Mouse (Mus musculus) kidney, adult 9 months (tissue): Measurements from ENCODE around the gene Smc4.

Experiments
- DNase-seq: peaks from one replicate; pipeline ENCODE4 v3.0.0; 2022

Gene Smc4

DNA sequence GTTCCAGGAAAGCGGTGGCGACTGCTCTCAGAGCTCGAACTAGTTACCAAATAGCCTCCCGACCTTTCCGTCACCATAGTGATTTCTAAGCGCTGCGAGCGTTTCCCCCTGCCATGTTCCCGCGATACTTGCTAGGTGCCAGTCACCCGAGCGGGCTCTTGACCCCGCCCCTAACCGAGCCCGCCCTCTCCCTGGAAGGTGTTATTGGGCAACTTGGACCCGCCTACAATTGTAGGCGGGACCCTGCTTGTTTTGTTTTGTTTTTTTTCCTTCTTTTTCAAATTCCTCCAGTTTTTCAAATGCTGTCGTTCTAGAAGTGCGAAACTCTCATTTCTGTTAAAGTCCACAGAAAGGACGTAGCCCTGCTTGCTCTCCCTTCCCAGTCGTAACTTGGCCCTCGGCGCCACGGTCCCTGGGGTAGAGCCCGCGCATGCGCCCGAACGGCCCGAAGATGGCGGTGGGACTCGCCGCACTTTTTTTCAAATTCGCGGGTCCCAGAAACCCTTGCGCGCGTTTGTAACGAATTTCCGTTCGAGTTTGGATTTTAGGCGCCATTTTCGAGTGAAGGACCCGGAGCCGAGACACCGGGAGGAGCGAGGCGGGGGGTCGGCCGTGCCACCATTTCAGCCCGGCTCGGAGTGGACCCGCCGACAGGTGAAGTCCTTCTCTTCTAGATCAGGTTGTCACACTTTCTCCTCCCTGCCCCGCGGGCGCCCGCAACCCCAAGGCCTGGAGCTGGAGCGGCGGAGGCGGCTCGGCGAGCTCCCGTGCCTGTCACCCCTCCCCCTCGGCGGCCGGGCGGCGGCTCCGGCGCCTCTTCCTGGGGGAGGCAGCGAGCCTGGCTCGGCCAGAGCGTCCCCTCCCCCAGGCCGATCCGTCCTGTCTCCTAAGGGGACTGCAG lies at the start of gene Smc4, which contains the start of gene Ift80:
TSS of gene Smc4 (plus strand) at position 302 of the 901 bp plus-strand sequence.
TSS of gene Ift80 (minus strand) at position 134 of the 901 bp plus-strand sequence.
- peak; percentile 97 for DNase-seq

DNA sequence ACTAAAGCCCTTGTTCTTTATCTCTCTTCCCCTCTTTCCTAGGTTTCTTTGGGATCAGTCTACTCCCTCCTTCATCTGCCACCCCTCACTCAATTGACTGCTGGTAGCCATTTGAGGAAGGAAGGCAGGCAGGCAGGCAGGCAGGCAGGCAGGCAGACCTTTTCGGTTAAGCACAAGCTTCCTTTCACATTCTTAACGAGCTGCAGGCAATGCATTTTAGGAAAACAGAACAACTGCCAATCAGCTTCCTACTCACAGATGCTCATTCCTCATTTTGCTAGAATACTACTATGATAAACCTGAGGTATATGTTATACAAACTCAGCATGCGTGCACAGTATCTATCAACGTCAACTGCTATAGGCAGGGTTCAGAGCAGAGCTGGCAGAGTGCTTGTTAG lies 48.1 kb upstream of the Smc4 start:
- no peak for DNase-seq

DNA sequence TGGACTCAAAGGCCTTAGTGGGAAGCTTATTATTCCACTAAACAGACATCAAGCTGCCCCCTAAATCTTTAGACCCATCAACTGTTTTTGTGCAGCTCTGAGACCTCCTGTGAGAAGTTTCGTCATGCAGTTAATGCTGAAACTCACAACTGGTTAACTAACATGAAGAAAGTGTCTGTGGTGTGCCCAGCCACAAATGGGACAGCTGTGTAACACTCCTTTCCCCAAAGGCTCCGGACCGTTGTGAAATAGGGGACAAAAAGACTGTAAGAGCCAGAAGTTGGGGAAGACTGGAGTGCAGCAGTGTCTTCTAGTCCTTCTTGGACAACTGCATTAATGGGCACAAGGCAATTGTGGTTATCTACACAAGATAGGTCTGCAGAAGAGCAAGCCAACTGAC lies 47.1 kb upstream of the Smc4 start:
- no peak for DNase-seq

DNA sequence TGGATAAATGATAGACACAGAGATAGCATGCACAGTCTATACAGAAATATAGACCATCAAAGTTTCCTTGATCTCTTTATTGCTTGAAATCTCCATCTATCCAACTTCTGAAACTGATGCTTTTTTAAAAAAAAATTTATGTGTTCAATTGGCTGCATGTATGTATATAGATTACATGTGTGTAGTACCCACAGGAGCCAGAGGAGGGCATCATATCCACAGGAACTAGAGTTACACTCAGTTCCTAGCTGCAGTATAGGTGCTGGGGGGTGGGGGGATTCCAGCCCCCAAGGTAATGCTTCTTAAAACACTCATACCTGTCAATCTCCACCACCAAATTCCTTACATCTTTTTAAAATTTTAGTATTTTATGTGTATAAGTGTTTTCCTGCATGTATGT lies 39.9 kb upstream of the Smc4 start:
- DNase-seq, result peak; percentile 20

DNA sequence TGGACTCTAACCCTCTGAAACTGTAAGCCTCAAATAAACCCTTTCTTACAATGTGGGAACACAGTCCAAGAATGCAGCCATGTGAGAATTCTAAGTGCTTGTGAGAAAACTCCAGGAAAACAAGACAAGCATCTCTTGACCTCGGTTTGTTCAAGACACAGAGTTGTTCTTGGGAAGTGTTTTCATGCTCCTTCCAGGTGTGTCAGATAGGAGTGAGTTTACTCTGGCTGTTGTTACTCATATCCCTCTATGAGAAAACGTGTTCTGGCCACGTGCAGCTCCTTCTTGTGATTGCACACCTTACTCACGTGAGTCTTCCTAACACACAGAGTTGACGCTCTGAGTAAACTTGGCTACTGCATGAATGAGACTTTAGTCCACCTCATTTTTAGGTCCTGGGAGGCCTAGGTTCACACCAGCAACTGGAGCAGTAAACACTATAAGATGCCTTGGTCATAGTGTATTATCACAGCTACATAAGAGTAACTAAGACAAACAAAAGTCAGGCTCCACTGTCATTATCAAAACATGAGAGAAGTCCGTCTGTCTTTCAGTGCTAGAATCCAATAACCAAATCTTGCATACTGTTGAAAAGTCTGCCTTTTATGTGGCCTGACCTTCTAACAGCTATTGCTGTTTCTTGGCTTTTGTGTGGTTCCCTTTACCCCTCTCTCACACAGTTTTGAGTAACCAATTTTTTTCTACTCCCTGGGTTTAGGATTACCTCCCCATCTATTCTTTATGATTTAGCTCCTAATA lies 37.8 kb upstream of the Smc4 start:
- DNase-seq, result no peak

DNA sequence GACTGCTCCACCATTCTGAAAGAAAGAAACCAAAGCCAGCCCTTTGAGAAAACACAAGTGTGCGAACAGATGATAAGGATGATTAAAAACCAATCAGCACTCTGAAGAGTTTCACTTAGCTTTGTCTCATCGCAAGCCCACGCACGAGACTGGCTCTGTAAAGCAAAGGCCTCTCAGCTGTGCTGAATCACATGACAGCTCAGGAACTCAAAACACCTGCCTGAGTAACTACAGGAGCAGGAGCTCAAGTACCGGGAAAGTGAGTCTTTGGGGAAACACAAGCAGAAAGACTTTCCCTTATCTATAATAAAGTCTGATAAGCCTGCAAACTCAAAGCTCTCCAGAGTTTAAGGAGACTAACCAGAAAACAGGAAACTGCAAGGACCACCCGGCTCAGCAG lies 37.1 kb upstream of the Smc4 start:
- DNase-seq, result no peak

DNA sequence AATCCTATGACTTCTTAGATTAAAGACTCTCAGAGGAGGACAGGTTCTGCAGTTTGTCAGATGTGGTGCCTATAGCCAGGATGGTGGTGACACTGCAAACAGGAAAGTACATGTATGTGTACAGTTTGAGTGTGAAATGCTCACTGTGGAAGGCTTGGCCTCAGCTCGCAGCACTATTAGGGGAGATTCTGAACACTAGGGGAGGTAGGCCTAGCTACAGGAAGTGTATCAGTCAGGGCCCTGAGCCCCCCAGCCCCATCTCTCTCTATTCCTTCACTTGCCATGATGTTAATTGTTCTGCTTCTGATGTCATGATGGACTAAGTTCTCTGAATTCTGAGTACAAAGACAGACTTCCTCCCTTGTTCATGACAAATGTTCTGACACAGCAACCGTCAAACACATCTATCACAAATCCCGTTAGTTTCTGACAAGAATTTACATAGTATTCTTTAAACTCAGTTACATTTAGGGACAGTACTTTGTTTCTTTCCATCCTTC lies 35.4 kb upstream of the Smc4 start:
- no peak for DNase-seq

DNA sequence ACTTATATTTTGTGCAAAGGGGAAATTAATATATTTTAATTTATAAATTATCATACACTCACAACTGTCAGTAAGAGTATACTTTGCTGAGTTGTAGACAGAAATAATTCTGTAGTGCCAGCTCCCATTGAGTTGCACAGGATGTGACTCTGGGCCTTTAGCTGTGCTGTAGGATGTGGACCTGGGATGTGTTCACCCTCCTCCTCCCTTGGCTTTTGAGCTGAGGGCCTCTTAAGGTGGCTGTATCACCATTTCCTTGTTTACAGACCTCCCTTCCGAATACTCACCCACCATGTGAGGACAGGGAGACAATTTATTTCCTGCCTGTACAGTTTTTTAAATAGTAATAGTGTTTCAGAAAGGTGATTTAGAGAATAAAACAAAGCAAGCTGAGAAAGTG lies 31.0 kb upstream of the Smc4 start:
- no peak for DNase-seq

DNA sequence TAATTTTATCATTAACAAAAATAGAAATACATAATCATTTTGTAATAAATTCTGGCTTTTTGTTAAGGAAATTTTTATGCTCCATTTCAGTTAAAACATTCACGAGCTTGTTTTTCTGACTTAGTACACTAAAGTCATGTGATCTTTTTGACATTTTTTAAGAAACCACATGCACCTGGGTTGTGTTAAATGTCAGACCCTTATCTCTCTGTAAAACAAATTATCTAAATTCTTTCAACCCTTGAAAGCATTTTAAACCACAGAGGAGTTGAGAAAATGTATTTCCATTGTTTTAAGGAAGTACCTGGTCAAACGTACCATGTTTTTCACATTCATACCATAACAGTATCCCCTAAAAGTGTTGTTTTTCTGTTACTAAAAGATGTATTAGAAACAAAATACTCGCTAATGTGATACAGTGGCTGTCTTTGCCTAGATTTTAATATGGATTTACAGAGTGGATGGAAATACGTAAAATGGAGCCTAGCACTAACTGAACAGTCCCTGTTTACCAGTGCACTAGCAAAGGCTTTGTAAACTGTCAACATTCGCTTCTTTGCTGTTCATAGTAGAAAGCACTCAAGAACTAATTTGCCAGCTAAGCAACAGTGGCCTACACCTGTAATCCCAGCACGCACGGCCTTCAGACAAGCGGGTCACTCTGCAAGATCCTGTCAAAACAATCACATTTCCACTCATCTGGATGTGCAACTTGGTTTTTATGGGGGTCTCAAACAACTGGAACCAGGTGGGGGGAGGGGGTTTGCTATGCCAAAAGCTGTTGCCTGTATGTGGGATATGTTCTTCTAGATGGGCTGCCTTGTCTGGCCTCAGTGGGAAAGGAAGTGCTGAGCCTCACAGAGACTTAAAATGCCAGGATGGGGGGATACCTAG lies 29.7 kb upstream of the Smc4 start:
- DNase-seq, result no peak

DNA sequence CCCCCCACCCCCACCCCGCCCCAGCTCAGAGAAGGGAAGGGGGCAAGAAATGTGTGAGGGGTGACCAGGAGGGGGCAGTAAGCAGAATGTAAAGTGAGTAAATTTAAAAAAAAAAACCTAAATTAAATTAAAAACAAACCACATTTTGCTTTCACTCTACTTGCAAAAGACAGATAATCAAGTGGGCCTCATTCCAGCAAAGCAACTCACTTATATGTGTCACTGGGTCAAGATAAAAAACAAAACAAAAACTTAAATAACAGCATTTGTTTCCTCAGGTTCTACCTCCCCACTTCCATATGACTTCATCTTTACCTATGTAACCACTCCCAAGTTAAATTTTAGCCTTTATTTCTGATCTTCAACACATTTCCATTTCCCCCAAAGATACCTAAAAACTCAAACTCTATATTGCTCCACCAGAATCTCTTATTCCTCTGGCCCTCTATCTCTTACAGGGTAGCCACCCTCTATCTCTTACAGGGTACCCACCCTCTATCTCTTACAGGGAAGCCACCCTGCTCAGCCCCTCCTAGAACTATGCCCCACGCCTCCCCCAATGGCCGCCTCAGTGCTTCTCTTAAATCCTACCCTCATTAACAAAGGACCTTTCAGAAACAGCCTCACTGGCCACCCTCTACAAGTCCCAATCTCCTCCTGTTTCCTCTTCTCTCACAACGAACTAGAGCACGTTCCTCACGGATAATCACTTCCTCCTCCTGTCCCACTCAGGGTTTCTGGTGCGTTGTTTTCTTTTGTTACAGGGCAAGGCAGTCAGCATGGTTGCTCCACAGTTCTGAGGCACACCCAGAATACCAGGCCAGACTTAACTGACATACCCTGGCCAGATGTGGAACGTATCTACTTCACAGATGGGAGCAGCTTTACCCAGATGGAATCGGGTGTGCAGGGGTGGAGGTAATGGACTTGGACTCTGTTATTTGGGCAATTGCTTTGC lies 28.7 kb upstream of the Smc4 start:
- no peak for DNase-seq

DNA sequence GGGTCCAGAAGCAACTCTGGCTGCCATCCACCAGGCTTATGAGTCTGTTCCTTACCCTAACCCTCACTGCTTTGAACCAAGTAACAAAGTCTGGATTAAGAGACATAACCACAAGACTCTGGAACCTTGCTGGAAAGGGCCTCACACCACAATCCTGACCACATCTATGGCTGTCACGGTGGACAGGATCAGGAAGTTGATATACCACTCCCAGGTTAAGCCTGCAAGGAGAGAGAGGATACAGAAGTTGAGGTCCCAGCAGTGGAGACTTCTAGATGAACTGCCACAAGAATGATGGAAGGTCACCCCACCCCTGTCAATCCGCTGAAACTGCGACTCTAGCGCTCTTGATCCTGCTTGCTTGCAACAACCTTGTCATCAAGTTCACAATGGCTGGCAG lies 26.8 kb upstream of the Smc4 start:
- no peak for DNase-seq

DNA sequence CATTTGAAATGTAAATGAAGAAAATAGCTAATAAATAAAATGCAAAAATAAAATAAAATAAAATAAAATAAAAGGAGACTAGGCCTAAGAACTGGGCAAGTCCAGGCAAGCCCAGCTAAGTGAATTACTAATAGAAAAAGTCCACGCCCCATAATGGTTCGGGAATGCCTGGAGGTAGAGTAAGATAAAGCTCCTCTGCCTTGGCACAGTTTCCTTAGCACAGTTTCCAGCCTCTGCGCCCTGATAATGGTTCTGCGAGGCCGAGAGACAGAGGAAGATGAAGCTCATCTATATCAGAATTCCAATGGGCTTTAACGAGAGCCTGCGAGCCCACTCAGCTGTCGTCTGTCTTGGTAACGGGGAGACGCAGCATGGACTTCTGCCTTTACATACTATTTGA lies 25.4 kb upstream of the Smc4 start:
- DNase-seq, result no peak

DNA sequence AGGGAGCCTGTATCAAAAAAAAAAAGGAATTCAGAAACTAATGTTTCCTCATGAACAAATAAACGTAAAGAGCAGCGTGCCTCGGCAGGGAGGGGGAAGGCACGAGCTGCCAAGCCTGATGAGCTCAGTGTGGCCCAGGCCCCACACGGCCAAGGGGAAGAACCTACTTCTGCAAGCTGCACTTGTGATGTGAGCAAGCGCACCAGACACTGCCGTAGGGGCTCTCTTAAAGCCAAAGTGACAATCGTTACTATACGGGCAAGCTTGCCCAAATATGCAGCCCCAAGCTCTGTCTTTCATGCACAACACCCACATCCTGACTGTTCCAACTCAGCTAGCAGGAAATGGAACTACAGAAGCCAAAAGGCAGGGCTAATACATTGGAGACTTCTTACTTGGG lies 23.6 kb upstream of the Smc4 start:
- DNase-seq, result no peak

DNA sequence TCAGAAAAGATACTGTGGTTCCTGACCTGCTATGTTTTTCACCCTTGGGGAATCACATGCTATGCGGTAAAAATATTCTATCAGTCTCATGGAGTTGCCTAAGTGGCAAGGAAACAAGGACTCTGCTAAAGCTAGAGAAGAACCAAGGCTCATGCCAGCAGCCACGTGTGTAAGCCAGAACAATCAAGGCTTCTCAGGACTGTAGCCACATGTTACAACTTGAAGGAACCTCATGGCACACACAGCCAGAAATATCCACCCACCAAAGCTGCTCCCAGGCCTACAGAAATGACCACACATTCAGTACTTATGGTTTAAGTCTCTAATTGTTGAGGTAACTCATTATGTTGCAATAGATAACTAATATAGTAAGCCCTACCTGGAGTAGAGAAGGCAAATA lies 18.0 kb upstream of the Smc4 start:
- no peak for DNase-seq

DNA sequence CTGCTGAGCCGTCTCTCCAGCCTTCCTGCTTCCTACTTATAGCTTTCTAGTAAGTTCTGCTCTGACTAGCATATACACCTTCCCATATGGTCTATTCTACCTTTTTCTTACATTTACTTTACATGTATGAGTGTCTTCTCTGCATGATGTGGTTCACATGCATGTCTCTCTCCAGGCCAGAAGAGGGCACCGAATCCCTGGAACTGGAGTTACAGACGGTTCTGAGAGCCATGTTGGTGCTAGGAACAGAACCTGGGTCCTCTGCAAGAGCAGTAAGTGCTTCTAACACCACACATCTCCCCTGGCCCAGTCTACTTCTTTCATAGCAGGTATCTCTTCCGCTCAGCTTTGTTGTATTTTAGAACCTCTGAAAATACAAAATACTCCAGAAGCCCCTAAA lies 1.8 kb upstream of the Smc4 start:
- no peak for DNase-seq

DNA sequence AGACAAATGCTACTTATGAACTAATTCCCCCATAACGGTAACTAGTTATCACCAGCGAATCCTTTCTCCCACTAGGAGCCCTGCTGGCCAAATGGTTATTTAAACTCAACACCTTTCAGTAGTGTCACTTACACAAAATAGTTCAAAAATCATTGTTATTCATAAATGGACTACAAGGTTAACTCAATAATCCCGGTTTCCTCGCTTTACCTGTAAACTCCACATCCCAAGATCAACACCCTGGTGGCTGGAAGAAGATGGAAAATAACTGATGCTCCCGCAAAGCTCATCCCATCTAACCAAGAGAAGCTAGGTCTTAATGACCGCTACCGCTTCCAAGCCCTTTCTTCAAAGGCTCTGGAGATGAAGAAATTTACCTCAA lies 492 bp upstream of the Smc4 start:
- no peak for DNase-seq

DNA sequence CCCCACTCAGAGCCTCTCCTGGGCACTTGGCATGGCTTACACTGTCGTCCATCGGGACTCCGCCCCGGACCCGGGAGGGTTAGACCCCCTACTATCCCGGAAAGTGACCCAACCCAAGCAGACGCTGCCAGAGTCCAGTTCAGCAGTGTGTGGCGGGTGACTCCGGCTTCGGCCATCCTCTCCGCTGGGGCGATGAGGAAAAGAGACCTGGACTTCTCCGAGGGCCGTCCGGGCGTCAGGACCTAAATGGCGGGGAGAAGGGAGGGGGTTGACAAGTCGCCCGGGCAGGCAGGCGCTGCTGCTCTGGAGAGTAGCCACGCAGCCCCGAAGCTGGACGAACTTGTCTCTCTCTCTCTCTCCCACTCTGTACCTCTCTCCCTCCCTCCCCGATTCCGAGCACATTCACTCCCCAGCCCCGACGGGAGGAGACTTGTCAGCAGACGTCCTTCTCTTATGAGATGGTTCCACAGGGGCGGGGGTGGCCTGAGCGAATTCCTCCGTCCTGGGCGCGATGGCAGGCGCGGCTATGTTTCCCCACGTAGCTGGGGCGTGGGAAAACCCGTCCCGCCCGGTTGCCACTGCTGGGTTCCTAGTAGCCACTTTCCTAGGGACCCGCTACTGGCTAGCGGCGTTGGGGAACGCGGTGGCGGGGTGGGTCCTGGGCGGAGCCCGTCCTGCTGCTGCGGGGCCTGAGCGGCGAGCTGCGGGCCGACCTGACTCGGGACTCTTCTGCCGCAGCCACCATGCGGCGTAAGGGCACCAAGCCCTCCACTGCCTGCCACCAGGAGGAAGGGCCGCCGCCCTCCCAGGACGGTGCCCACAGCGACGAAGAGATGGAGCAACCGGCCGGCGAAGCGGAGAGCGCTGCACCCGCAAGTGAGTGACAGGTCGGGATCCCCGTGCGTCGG lies 1.1 kb downstream of the Smc4 start:
- DNase-seq, result peak; percentile 52

DNA sequence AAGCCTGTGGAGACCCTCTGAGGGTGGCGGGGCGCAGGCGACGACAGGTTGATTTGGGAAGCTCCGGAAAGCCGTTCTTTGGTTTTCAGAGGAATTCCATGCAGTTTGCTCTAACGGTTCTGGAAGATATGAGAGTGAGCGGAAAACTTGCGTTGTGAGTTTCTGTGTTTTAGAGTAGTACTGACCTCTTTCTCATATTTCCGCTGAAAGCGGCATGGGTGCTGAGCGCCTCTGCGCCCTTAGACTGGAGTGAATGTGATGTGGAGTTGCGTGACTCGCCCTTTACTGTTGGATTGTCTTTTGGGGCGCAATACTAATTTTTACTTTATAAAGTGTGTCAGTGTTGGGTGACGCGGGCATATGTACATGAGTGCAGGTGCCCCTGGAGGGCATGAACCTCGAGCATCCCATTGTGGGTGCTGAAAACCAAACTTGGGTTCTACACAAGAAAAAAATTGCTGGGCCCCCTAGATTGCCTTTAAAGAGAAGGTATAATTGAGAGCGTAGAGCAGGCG lies 1.8 kb downstream of the Smc4 start:
- DNase-seq, result peak; percentile 8

DNA sequence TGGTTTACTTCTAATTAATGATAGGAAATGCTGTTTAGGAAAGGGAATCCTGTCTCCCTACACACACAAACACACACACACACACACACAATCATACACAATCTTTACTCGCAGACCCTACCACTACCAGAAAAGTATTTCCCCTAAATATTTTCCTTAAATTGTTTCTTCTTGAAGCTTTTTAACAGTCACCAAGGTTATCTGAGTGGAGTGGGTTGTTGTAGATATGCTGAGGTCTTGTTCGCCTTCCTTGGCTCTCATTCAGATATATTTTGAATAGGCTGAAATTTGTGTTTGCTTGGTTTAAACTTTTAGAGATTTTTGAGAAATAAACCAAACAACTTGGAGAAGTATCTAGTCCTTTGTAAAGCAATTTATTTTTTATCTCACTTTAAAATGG lies 4.3 kb downstream of the Smc4 start:
- DNase-seq, result no peak

DNA sequence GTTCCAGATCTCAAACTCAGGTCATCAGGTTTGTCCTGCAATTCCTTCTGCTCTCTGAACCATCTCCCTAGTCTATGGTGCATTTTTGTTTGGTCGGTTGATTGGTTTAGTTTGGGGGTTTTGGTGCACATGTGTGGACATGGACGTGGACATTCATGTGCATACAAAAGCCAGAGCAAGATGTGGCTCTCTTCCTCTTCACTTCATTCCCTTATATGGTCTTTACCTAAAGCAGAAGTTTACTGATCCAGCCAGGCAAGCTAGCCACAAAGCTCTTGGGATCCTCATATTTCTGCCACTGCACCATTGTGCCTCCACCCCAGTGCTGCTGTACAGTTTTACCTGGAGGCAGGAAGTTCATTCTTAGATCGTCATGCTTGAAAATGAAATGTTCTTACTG lies 12.6 kb downstream of the Smc4 start:
- no peak for DNase-seq
